Mouse (Mus musculus): Measurements from ENCODE around the gene Larp4b. TPM values are rescaled to one million over a fixed set of nuclear protein-coding genes. Genes with fewer than 3 reads are reported as not detected.

Gene Larp4b
- polyA plus RNA-seq, 1 experiment from 2014 or later: 38.3 TPM

DNA sequence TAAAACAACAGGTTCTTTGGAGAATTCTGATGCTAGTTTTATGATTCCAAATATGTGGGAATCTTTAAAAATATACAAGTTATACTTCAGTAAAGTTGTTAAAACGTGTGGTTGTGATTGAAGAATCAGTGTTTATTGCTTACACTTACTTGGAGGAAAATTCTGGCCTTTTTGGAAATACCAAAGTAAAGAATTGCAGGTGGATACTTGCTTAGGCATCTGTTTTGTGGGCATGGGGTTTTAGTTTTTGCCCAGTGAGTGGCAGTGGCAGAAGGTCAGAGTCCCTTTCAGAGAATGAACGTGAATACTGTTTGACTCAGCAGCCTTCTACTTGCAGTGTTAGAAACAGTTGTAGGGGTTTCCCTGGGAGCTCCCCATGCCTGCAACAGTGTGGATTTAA is 40.7 kb downstream of the Larp4b start:
- H3K36me3 ChIP-seq: peaks cover 8% of the 10 kb centered on the region; the same call in 1 of the 2 replicates
- no peak for ATAC-seq
- 83% methylated on average over 2 of the region's 2 CpGs for WGBS
- H3K27ac ChIP-seq: no peak overlapping the region
- no peak overlapping the region for H3K4me3 ChIP-seq (replicated peaks)
- no peak overlapping the region for H3K9ac ChIP-seq
- no peaks in the 10 kb centered on the region for H3K4me1 ChIP-seq (replicated peaks)
- H3K27me3 ChIP-seq (replicated peaks): no peaks in the 10 kb centered on the region
- no peak overlapping the region for H3K4me2 ChIP-seq (replicated peaks)
- no peaks in the 10 kb centered on the region for H3K9me3 ChIP-seq

DNA sequence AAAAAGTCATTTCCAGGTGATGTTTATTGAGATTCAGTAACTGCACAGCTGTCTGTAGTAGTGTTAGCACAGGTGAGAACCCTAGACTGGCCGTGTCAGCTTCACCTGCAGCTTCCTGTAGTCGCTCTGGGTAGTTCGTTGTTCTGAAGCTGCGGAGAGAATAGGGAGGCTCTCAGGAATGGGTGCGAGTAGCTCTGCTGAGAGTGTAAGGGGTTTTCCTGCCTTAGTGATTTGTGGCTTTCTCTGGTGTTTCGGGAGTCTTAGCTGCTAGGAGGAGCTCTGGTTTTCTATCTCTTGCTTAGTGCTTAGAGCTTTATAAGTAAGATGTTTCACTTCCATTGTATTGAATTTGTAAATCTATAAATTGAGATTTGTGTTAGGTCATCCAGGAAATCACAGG is 42.4 kb downstream of the Larp4b start:
- Histone ChIP-seq H3K4me1 (replicated peaks) (no peaks in the 10 kb centered on the region), H3K27me3 (replicated peaks) (no peaks in the 10 kb centered on the region), H3K36me3 (peaks cover 10% of the 10 kb centered on the region; the same call in 1 of the 2 replicates), H3K27ac (no peak overlapping the region), H3K4me3 (replicated peaks) (no peak overlapping the region), H3K9me3 (no peaks in the 10 kb centered on the region), H3K9ac (no peak overlapping the region), H3K4me2 (replicated peaks) (no peak overlapping the region)
- WGBS: 85% methylated on average over 6 of the region's 6 CpGs
- ATAC-seq: no peak

DNA sequence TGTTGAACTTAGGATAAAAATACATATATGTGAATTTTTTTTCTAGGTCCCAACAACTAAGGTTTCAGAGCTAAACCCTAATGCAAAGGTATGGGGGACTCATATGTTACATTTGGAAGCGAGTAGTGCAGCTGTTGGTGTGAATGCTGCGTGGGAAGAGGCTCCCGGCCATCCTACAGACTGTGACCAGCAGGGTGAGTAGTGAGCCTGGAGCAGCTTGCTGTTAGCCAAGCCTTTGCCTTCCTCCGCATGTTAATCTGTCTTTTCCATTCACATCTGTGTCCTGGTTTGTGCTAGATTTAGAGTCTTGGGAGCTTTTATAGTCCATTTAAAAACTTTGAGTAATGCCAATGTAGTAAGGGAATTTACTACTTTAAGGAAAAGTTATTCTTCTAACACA is 43.1 kb downstream of the Larp4b start:
- 74% methylated on average over 4 of the region's 4 CpGs for WGBS
- no peak overlapping the region for H3K9ac ChIP-seq
- no peaks in the 10 kb centered on the region for H3K4me1 ChIP-seq (replicated peaks)
- H3K9me3 ChIP-seq: no peaks in the 10 kb centered on the region
- H3K4me3 ChIP-seq (replicated peaks): no peak overlapping the region
- H3K27me3 ChIP-seq (replicated peaks): no peaks in the 10 kb centered on the region
- ATAC-seq: no peak
- H3K36me3 ChIP-seq: peaks cover 10% of the 10 kb centered on the region; the same call in 1 of the 2 replicates
- H3K27ac ChIP-seq: no peak overlapping the region
- H3K4me2 ChIP-seq (replicated peaks): no peak overlapping the region

DNA sequence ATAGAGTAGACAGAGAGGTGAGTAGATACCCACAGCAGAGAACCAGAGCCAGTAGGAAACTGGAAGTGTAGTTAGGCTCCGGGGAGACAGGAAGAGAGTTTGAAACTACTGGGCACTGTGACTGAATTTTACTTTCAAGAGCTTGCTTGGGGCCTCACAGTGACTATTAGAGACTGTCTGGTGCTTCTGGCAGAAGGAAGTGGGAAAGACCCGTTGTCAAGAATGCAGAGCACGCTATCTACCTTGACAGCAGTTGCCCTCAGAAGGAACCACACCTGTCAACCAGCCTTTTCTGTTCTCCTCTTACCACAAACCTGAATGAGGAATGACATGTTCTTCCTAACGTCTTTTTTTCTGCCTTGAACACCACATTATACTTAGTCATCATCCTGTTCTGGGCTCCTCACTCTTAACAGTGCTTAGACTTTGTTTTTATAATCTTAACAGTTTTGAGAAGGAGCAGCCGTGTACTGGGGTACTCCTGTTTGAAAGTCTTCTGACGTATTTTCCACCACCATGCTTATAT is 45.8 kb downstream of the Larp4b start:
- ATAC-seq: no peak
- peaks cover 10% of the 10 kb centered on the region; the same call in 1 of the 2 replicates for H3K36me3 ChIP-seq
- 56% methylated on average over 6 of the region's 6 CpGs for WGBS

DNA sequence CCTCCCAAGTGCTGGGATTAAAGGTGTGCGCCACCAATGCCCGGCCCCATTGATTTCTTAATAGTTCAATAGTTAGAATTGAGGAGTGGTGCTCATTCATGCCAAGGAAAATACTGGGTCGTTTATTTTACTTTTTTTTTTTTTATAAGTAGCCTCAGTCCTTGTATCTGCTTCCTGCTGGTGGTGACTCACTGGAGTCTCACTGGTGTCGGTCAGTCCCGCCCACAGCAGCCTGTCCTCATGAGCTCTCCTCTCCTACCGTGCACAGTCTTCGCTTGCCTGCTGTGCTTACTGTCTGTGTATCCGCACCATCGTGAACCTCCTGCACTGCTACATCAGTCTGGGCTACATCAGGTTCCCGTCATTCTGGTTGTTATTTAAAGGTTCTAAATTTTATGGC is 46.5 kb downstream of the Larp4b start:
- no peak overlapping the region for H3K27ac ChIP-seq
- no peaks in the 10 kb centered on the region for H3K27me3 ChIP-seq (replicated peaks)
- no peak overlapping the region for H3K4me3 ChIP-seq (replicated peaks)
- 67% methylated on average over 10 of the region's 10 CpGs for WGBS
- no peaks in the 10 kb centered on the region for H3K9me3 ChIP-seq
- peaks cover 10% of the 10 kb centered on the region; the same call in 1 of the 2 replicates for H3K36me3 ChIP-seq
- no peaks in the 10 kb centered on the region for H3K4me1 ChIP-seq (replicated peaks)
- H3K9ac ChIP-seq: no peak overlapping the region
- ATAC-seq: peak; percentile 76
- no peak overlapping the region for H3K4me2 ChIP-seq (replicated peaks)

More for the DNA sequence above, 45.8 kb downstream of the Larp4b start:
- Histone ChIP-seq H3K4me3 (replicated peaks) (no peak overlapping the region), H3K4me1 (replicated peaks) (no peaks in the 10 kb centered on the region), H3K27ac (no peak overlapping the region), H3K9ac (no peak overlapping the region), H3K27me3 (replicated peaks) (no peaks in the 10 kb centered on the region), H3K9me3 (no peaks in the 10 kb centered on the region), H3K4me2 (replicated peaks) (no peak overlapping the region)

DNA sequence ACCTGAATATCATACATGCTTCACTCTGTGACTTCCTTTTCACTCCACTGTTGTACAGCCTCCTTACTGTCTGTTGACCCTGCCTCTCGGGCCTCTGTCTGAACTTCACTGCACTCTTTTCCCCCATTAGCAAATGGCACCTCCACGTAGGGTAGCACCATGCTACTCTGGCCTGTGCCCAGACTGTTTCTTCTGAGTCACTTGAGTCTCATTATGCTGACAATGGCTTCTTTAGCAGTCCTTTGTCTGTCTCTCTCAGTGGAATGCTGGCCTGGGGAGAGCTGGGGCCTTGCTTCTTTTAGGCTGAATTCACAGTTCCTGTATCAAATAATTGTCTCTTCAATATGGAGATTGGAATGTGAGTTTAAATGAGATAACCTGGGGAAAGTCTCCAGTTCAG is 48.7 kb downstream of the Larp4b start:
- H3K4me1 ChIP-seq (replicated peaks): no peaks in the 10 kb centered on the region
- 75% methylated on average over 2 of the region's 2 CpGs for WGBS
- no peak overlapping the region for H3K4me2 ChIP-seq (replicated peaks)
- no peak for ATAC-seq
- H3K27ac ChIP-seq: no peak overlapping the region
- H3K9me3 ChIP-seq: no peaks in the 10 kb centered on the region
- H3K27me3 ChIP-seq (replicated peaks): no peaks in the 10 kb centered on the region
- no peak overlapping the region for H3K9ac ChIP-seq
- H3K4me3 ChIP-seq (replicated peaks): no peak overlapping the region
- peaks cover 14% of the 10 kb centered on the region; the same call in 1 of the 2 replicates for H3K36me3 ChIP-seq

DNA sequence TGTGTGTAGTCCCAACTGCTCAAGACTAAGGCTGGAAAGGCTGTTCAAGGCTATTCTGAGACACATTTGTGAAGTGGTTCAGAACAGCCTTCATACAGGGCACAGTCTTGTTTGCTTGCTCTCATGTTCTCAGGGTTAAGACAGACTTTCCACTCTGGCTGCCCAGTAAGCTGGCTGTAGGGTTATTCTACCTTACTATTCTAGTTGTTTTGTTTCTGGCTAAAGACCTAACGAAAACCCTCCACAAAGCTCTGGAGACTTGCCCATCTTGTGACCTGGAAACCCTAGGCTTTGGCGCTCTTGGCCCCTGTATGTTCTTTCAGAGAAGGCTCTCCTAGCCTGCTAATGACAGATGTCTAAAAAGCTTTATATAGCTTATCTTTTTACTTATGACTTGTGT is 55.1 kb downstream of the Larp4b start:
- Histone ChIP-seq H3K27me3 (replicated peaks) (no peaks in the 10 kb centered on the region), H3K4me3 (replicated peaks) (no peak overlapping the region), H3K4me2 (replicated peaks) (no peak overlapping the region), H3K36me3 (peaks cover 11% of the 10 kb centered on the region), H3K4me1 (replicated peaks) (peaks cover 7% of the 10 kb centered on the region; the same call in 1 of the 2 replicates), H3K27ac (no peak overlapping the region), H3K9ac (no peak overlapping the region), H3K9me3 (no peaks in the 10 kb centered on the region)
- WGBS: 80% methylated on average over 2 of the region's 2 CpGs
- no peak for ATAC-seq

DNA sequence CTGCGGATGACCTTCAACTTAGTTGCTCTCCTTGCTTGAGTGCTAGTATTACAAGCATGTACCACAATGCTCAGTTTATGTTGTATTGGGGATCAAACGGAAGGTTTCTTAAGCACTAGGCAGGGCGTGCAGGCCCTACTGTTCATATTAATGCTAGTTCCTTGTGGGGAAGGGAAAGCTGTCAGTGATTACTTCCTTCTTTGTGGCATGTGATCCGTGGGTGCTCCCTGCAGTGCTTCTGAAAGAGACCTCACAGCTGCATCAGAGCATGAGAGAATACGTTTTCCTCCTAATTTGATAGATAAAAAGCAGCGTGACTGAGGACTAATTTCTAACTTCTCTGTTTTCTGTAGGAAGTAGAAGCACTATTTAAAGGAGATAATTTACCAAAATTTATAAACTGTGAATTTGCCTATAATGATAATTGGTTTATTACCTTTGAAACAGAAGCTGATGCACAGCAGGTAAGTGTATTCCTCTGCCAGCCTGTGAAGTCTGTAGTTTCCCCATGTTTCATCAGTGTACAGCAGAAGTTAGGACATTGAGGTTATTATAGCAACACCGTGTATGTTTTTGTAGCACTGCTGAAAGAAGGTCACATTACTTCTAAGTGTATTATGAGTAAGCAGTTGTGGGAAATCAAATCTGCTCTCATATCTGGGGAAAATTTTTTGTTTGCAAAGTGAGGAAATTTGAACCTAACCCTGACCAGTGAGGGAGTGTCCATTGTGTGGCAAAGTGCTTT is 56.0 kb downstream of the Larp4b start:
- H3K9me3 ChIP-seq: no peaks in the 10 kb centered on the region
- peaks cover 7% of the 10 kb centered on the region; the same call in 1 of the 2 replicates for H3K4me1 ChIP-seq (replicated peaks)
- H3K4me2 ChIP-seq (replicated peaks): no peak overlapping the region
- 68% methylated on average over 7 of the region's 7 CpGs for WGBS
- peaks cover 19% of the 10 kb centered on the region for H3K36me3 ChIP-seq
- H3K27me3 ChIP-seq (replicated peaks): no peaks in the 10 kb centered on the region
- no peak overlapping the region for H3K4me3 ChIP-seq (replicated peaks)
- H3K27ac ChIP-seq: no peak overlapping the region
- ATAC-seq: no peak
- H3K9ac ChIP-seq: no peak overlapping the region

DNA sequence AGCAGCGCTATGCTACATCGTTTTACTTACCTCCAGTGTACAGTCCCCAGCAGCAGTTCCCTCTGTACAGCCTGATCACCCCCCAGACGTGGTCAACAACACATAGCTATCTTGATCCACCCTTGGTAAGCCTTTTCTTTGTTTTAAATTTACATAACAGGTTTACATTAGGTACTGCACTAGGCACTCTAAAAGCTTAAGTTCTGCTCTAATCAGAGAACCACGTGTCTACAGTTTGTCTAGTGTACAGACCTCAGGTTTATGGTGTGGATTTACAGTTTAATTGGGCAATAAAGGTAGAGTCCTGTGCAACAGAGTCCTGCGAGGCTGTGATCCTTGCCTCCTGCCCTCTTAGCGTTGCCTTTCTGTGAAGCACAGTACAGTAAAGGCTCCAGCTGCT is 57.4 kb downstream of the Larp4b start:
- H3K4me2 ChIP-seq (replicated peaks): no peak overlapping the region; the same call in 1 of the 2 replicates
- WGBS: 67% methylated on average over 6 of the region's 6 CpGs
- H3K9ac ChIP-seq: no peak overlapping the region
- H3K27me3 ChIP-seq (replicated peaks): no peaks in the 10 kb centered on the region
- H3K36me3 ChIP-seq: peaks cover 23% of the 10 kb centered on the region
- no peak overlapping the region for H3K4me3 ChIP-seq (replicated peaks)
- no peaks in the 10 kb centered on the region for H3K9me3 ChIP-seq
- ATAC-seq: peak; percentile 95
- H3K27ac ChIP-seq: peak overlapping the region; percentile 59; the same call in 1 of the 2 replicates
- H3K4me1 ChIP-seq (replicated peaks): peaks cover 7% of the 10 kb centered on the region; the same call in 1 of the 2 replicates

DNA sequence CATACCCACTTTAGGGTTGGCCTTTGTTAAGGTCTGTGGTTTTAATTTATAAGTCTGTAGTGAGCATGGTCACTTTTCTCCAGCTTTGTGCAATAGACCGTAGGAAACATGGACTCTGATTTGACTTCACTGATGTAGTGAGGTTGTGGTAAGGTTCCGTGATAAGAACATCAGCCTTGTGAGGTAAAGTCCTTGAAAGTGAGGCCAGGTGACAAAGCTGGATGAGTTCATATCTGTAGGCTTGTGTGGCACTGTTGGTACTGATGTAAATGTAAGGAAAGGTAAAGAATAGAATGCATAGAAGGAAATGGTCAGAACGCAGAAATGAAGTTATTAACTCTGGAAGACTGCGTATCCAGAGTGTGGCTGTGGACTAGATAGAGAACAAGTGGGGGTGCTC is 57.9 kb downstream of the Larp4b start:
- H3K4me1 ChIP-seq (replicated peaks): peaks cover 7% of the 10 kb centered on the region; the same call in 1 of the 2 replicates
- no peaks in the 10 kb centered on the region for H3K9me3 ChIP-seq
- peak; percentile 52 for ATAC-seq
- peaks cover 25% of the 10 kb centered on the region for H3K36me3 ChIP-seq
- WGBS: 73% methylated on average over 4 of the region's 4 CpGs
- no peak overlapping the region; the same call in 1 of the 2 replicates for H3K4me2 ChIP-seq (replicated peaks)
- no peak overlapping the region for H3K9ac ChIP-seq
- peak overlapping the region; percentile 59; the same call in 1 of the 2 replicates for H3K27ac ChIP-seq
- no peak overlapping the region for H3K4me3 ChIP-seq (replicated peaks)
- H3K27me3 ChIP-seq (replicated peaks): no peaks in the 10 kb centered on the region

DNA sequence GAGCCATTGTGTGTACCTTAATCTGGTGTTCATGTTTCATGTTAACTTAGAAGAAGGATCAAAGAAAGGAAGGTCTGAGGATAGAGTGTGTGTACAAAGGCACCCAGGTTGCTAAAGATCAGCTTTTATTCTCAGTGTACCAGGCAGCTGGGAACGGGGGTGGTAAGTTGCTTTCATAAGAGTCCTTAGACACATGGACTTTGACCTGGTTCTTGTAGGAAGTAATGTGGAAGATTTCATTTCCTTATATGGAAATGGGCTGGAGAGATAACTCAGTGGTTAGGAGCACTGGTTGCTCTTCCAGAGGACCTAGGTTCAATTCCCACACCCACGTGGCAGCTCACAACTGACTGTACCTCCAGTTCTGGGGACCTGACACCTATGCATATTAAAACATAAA is 58.6 kb downstream of the Larp4b start:
- peaks cover 26% of the 10 kb centered on the region for H3K36me3 ChIP-seq

DNA sequence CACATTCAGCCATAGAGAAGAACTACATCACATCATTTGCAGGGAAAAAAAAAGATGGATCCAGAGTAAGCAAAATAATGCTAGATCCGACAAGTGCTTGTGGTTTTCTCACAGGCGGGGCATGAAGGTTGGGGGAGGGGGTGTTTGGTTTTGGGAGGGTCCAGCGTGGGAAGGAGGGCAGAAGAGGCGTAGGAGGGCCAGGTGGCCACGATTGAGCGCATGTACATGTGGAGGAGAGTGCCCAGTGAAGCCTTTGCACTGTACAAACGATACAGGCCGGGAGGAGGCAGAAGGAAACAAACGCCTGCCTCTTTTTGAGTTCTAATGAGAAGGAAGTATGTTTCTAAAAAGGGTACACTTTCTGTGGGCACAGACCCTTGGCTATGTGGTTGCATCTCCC is 60.1 kb downstream of the Larp4b start:
- H3K4me2 ChIP-seq (replicated peaks): no peak overlapping the region
- no peak for ATAC-seq
- no peak overlapping the region for H3K9ac ChIP-seq
- H3K36me3 ChIP-seq: peaks cover 26% of the 10 kb centered on the region
- H3K27ac ChIP-seq: no peak overlapping the region
- no peaks in the 10 kb centered on the region for H3K9me3 ChIP-seq
- no peak overlapping the region for H3K4me3 ChIP-seq (replicated peaks)
- 78% methylated on average over 9 of the region's 9 CpGs for WGBS
- H3K27me3 ChIP-seq (replicated peaks): no peaks in the 10 kb centered on the region
- peaks cover 5% of the 10 kb centered on the region; the same call in 1 of the 2 replicates for H3K4me1 ChIP-seq (replicated peaks)

More for the DNA sequence above, 58.6 kb downstream of the Larp4b start:
- Histone ChIP-seq H3K4me3 (replicated peaks) (no peak overlapping the region), H3K27me3 (replicated peaks) (no peaks in the 10 kb centered on the region), H3K4me2 (replicated peaks) (no peak overlapping the region), H3K27ac (no peak overlapping the region), H3K9ac (no peak overlapping the region), H3K4me1 (replicated peaks) (peaks cover 7% of the 10 kb centered on the region; the same call in 1 of the 2 replicates), H3K9me3 (no peaks in the 10 kb centered on the region)
- ATAC-seq: peak; percentile 71
- 55% methylated on average over 2 of the region's 2 CpGs for WGBS
